Mouse (Mus musculus) CH12.LX (cell line): Measurements from ENCODE around the gene Prlh. TPM values are rescaled to one million over a fixed set of nuclear protein-coding genes. Genes with fewer than 3 reads are reported as not detected.

ENCODE experiments used
- DNase-seq: peaks from one replicate; pipeline ENCODE4 v3.0.0-alpha.2; 2013; ENCODE audit errors: extremely low read depth
- H3K27ac ChIP-seq: 2 replicates; pipeline ENCODE4 v1.5.1; 2012; ENCODE audit warnings: low read depth, mild to moderate bottlenecking, control low read depth, moderate library complexity; ENCODE audit not compliant: insufficient read depth
- H3K27me3 ChIP-seq: replicated peaks from 2 replicates; pipeline ENCODE3; 2012; ENCODE audit warnings: inconsistent platforms
- H3K36me3 ChIP-seq, 2 experiments: replicated peaks in 1 of 2; 2 replicates each; pipeline versions ENCODE3 to v1.6.1; 2012; ENCODE audit warnings: inconsistent platforms in 1 of 2, low read length in 1 of 2, mild to moderate bottlenecking in 1 of 2, mixed read lengths in 1 of 2, moderate library complexity in 1 of 2; ENCODE audit not compliant: control insufficient read depth in 1 of 2, insufficient read depth in 1 of 2
- H3K4me1 ChIP-seq, 2 experiments: 2 replicates each; pipeline ENCODE4 v1.6.1; 2012; ENCODE audit warnings: inconsistent platforms in 1 of 2, moderate library complexity in 1 of 2; ENCODE audit not compliant: insufficient read depth in 2 of 2, control insufficient read depth in 1 of 2
- H3K4me2 ChIP-seq: 2 replicates; pipeline ENCODE4 v1.6.1; 2012; ENCODE audit warnings: low read depth, mild to moderate bottlenecking, control low read depth; ENCODE audit not compliant: poor library complexity, insufficient read depth, severe bottlenecking
- H3K4me3 ChIP-seq, 3 experiments: fragments of 150-350 bp in 1 of 3; sonication (generic) in 1 of 3; replicated peaks in 1 of 3; 2 replicates each; pipeline versions ENCODE3 to v1.5.1; 2011 to 2012; ENCODE audit warnings: low read depth in 2 of 3, low read length in 2 of 3, mild to moderate bottlenecking in 2 of 3, moderate library complexity in 2 of 3, control low read depth in 1 of 3, improper control_type of control experiment in 1 of 3, inconsistent platforms in 1 of 3, mixed read lengths in 1 of 3; ENCODE audit not compliant: poor library complexity in 1 of 3
- H3K79me2 ChIP-seq: replicated peaks from 2 replicates; pipeline ENCODE4 v1.6.1; 2012; ENCODE audit warnings: mild to moderate bottlenecking, moderate library complexity; ENCODE audit not compliant: control insufficient read depth, poor library complexity, insufficient read depth, severe bottlenecking; ENCODE audit errors: extremely low read depth
- H3K9ac ChIP-seq: 2 replicates; pipeline ENCODE4 v1.6.1; 2012; ENCODE audit warnings: low read depth, mild to moderate bottlenecking, control low read depth, moderate library complexity; ENCODE audit not compliant: insufficient read depth
- H3K9me3 ChIP-seq: replicated peaks from 2 replicates; pipeline ENCODE3; 2012; ENCODE audit warnings: low read length, inconsistent platforms, mixed read lengths
- CTCF ChIP-seq, 2 experiments: IDR thresholded peaks in 1 of 2; conservative IDR thresholded peaks in 1 of 2; 2 replicates each; pipeline ENCODE4 v1.5.1; 2011 to 2012; ENCODE audit warnings: low read depth in 2 of 2, low read length in 2 of 2, improper control_type of control experiment in 1 of 2, inconsistent platforms in 1 of 2, mild to moderate bottlenecking in 1 of 2, moderate library complexity in 1 of 2
- ELF1 ChIP-seq: IDR thresholded peaks from 2 replicates; pipeline ENCODE4 v1.6.1; 2014; ENCODE audit warnings: low read depth, mild to moderate bottlenecking, inconsistent platforms, low read length, improper control_type of control experiment
- EP300 ChIP-seq: IDR thresholded peaks from 2 replicates; pipeline ENCODE4 v1.6.1; 2011; ENCODE audit warnings: low read length, improper control_type of control experiment
- ETS1 ChIP-seq: conservative IDR thresholded peaks from 2 replicates; pipeline ENCODE4 v1.6.1; 2012; ENCODE audit warnings: low read depth, mild to moderate bottlenecking, inconsistent platforms, low read length, improper control_type of control experiment, moderate library complexity
- GABPA ChIP-seq: IDR thresholded peaks from 2 replicates; pipeline ENCODE4 v1.6.1; 2012; ENCODE audit warnings: low read depth, low read length, improper control_type of control experiment, inconsistent platforms; ENCODE audit not compliant: insufficient replicate concordance
- IRF4 ChIP-seq: IDR thresholded peaks from 2 replicates; pipeline ENCODE4 v1.6.1; 2014; ENCODE audit warnings: low read depth, mild to moderate bottlenecking, inconsistent platforms, low read length, improper control_type of control experiment
- KAT2A ChIP-seq: IDR thresholded peaks from 2 replicates; pipeline ENCODE4 v1.6.1; 2012; ENCODE audit warnings: low read length, improper control_type of control experiment, inconsistent platforms; ENCODE audit not compliant: insufficient replicate concordance
- MAX ChIP-seq: IDR thresholded peaks from 2 replicates; pipeline ENCODE4 v1.6.1; 2011; ENCODE audit warnings: low read length, improper control_type of control experiment
- MEF2A ChIP-seq: IDR thresholded peaks from 2 replicates; pipeline ENCODE4 v1.6.1; 2014; ENCODE audit warnings: low read depth, mild to moderate bottlenecking, inconsistent platforms, low read length, improper control_type of control experiment, borderline replicate concordance
- MXI1 ChIP-seq: IDR thresholded peaks from 2 replicates; pipeline ENCODE4 v1.6.1; 2011; ENCODE audit warnings: mild to moderate bottlenecking, low read depth, low read length, improper control_type of control experiment
- MYC ChIP-seq: IDR thresholded peaks from 2 replicates; pipeline ENCODE4 v1.6.1; 2011; ENCODE audit warnings: low read depth, mild to moderate bottlenecking, improper control_type of control experiment, low read length
- PAX5 ChIP-seq: IDR thresholded peaks from 2 replicates; pipeline ENCODE4 v1.6.1; 2012; ENCODE audit warnings: low read length, inconsistent platforms, mixed read lengths
- POLR2A ChIP-seq: IDR thresholded peaks from 2 replicates; pipeline ENCODE4 v1.6.1; 2011; ENCODE audit warnings: low read depth, mild to moderate bottlenecking, improper control_type of control experiment, low read length
- POLR2AphosphoS2 ChIP-seq: IDR thresholded peaks from 2 replicates; pipeline ENCODE4 v1.6.1; 2011; ENCODE audit warnings: low read depth, low read length, improper control_type of control experiment
- RCOR1 ChIP-seq: conservative IDR thresholded peaks from 2 replicates; pipeline ENCODE4 v1.6.1; 2012; ENCODE audit warnings: low read depth, mild to moderate bottlenecking, inconsistent platforms, low read length, improper control_type of control experiment
- TBP ChIP-seq: conservative IDR thresholded peaks from 2 replicates; pipeline ENCODE4 v1.6.1; 2011; ENCODE audit warnings: low read depth, low read length, improper control_type of control experiment
- TCF12 ChIP-seq: IDR thresholded peaks from 2 replicates; pipeline ENCODE4 v1.6.1; 2014; ENCODE audit warnings: low read depth, mild to moderate bottlenecking, inconsistent platforms, low read length, improper control_type of control experiment
- USF2 ChIP-seq: conservative IDR thresholded peaks from 2 replicates; pipeline ENCODE4 v1.6.1; 2011; ENCODE audit warnings: low read depth, low read length, improper control_type of control experiment
- ZC3H11A ChIP-seq: IDR thresholded peaks from 2 replicates; pipeline ENCODE4 v1.6.1; 2012; ENCODE audit warnings: low read depth, mild to moderate bottlenecking, inconsistent platforms, low read length, improper control_type of control experiment
- ZNF384 ChIP-seq: IDR thresholded peaks from 2 replicates; pipeline ENCODE4 v1.6.1; 2012; ENCODE audit warnings: low read depth, low read length, improper control_type of control experiment, inconsistent platforms
- dilution Hi-C: fragments of 300-500 bp; cut with MboI; formaldehyde crosslinking; loops from 2 replicates; pipeline ENCODE4 v1.14.3; 2020; ENCODE audit warnings: low sequenced_read_pairs; ENCODE audit not compliant: extremely low pct_unique_long_range_greater_than_20kb, extremely low pct_ligation_motif_present
- in situ Hi-C: fragments of 300-500 bp; cut with MboI; formaldehyde crosslinking; loops from 3 replicates; pipeline ENCODE4 v1.14.3; 2019; ENCODE audit warnings: low sequenced_read_pairs, low pct_ligation_motif_present, low pct_unique_long_range_greater_than_20kb, mixed read lengths
- polyA plus RNA-seq: library from polyadenylated mRNA; unstranded; fragments of >175 nt; gene quantifications from 2 replicates; pipeline ENCODE4 v1.2.1, GENCODE M21; 2012; ENCODE audit warnings: low read depth; ENCODE audit not compliant: insufficient read length
- total RNA-seq, 2 experiments: library from RNA; depleted of rRNA; stranded (reverse); fragments of 300-350 nt in 1 of 2; fragments of >200 nt in 1 of 2; gene quantifications; 2 replicates each; pipeline ENCODE4 v1.2.3; 2012 to 2014

Gene Prlh
- total RNA-seq (2012; rRNA removed) (not detected in 2 replicates), total RNA-seq (2014; rRNA removed) (not detected in 2 replicates), polyA plus RNA-seq (not detected in 2 replicates)

- dilution Hi-C loops, result no loop called here
- TF ChIP-seq POLR2A (no peak), PAX5 (no peak), ETS1 (no peak), ZNF384 (no peak), TBP (no peak), POLR2AphosphoS2 (no peak), RCOR1 (no peak), USF2 (no peak), ELF1 (no peak), TCF12 (no peak), GABPA (no peak)
- Histone ChIP-seq H3K4me3 (no peak within 1 kb of the TSS), H3K27me3 (peaks cover 67% of the 10 kb centered on the region), H3K4me1 (no peaks in the 10 kb centered on the region), H3K9me3 (no peaks in the 10 kb centered on the region), H3K9ac (no peak within 1 kb of the TSS), H3K79me2 (no peaks in the 10 kb centered on the region), H3K36me3 (no peaks in the 10 kb centered on the region), H3K4me2 (no peak within 1 kb of the TSS), H3K27ac (no peak within 1 kb of the TSS)
- DNase-seq, result no peak
- in situ Hi-C loops, result loop anchor here (10.0 kb wide), 1 partner anchor 308 kb away; no protein-coding TSS in a partner anchor
These were observed at the start of gene Prlh for GRCm38 (mm10) chr1:90952808-90953207. TSS of gene Prlh (plus strand) at chr1:90953108.

GRCm38 (mm10) chr1:90903211-90903945, 49.5 kb upstream of the Prlh start:
- H3K27me3 ChIP-seq, result peaks cover 88% of the 10 kb centered on the region
- DNase-seq, result no peak
- H3K36me3 ChIP-seq, result no peaks in the 10 kb centered on the region
- dilution Hi-C loops (no loop called here), in situ Hi-C loops (no loop called here)
- no peaks in the 10 kb centered on the region for H3K79me2 ChIP-seq
- H3K4me2 ChIP-seq, result no peak overlapping the region
- TF ChIP-seq ZC3H11A (no peak), MXI1 (no peak), POLR2AphosphoS2 (no peak), IRF4 (no peak), EP300 (no peak), MEF2A (no peak), CTCF (conservative IDR thresholded peaks at IDR 0.05 in 1 of 2, IDR thresholded peaks at IDR 0.05 in 1 of 2; ENCODE audit: low read depth in 2 of 2, low read length in 2 of 2) (no peak), MYC (no peak), KAT2A (no peak), MAX (no peak)
- no peak overlapping the region for H3K9ac ChIP-seq
- H3K4me3 ChIP-seq, result no peak overlapping the region
- H3K27ac ChIP-seq, result no peak overlapping the region
- no peaks in the 10 kb centered on the region for H3K4me1 ChIP-seq
- no peaks in the 10 kb centered on the region for H3K9me3 ChIP-seq
